Mouse (Mus musculus) ovary, postnatal 36 days (tissue): Measurements from ENCODE around the gene Gm45783.
"Not testable (repeated sequence)": the region's sequence is repeated elsewhere in the genome, so short reads cannot be mapped to it uniquely, and the experiment has no call there.

ENCODE experiments used
- DNase-seq: peaks from one replicate; pipeline ENCODE4 v3.0.0; 2022; ENCODE audit warnings: low spot score, mixed read lengths

The Gm45783 gene

DNA sequence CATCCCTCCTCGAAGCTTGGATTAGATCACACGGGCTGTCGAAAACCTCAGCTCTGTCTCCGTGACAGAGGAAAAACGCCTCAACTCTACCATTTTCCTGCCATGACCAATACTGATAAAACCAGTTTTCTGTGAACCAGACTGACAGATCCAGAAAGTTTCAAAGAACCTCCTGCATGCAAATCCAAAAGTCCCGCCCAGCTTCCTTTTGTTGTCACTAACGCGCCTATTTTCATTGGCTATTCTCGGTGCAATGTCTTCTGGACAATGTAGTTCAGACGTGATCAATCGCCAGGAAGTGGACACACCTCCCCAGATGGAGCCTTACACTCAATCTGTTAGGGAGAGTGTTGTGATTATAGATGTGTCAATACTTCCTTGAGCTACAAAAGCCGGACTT, at the start of gene Gm45783:
Gene Gm45783, minus strand, starts transcription at position 143 of the 400 bp plus-strand sequence.
- DNase-seq = not testable (repeated sequence)

GRCm38 (mm10) chr7:7399603-7400002, 25.2 kb upstream of the Gm45783 start, which contains the start of gene Vmn2r31:
TSS of gene Vmn2r31 (minus strand) at chr7:7399703.
- not testable (repeated sequence) for DNase-seq

DNA sequence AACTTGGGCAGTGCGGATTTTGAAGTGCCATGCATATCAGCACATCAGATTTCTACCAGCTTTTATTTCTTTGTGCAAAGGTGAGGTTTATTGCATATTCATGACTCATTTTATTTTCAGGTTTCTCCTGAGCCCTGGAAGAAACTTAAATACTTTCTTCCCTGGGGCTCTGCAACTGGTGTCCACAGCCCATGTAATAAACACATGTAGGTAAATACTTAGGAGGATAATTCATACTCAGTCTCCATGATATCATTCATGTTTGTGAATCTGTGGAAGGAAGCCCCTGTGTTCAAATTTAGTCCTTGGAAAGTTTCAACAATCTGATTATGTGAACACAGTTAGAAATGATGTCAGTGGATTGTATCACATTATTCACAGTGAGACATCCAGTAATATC, 36.9 kb downstream of the Gm45783 start, which contains the start of gene Vmn2r30:
Gene Vmn2r30, minus strand, starts transcription at position 101 of the 400 bp plus-strand sequence.
- DNase-seq = not testable (repeated sequence)

GRCm38 (mm10) chr7:7295595-7295994, 78.8 kb downstream of the Gm45783 start:
- no peak for DNase-seq
